Mouse (Mus musculus): ENCODE data around the gene Gm6169.
"Not testable (repeated sequence)": the region's sequence is repeated elsewhere in the genome, so short reads cannot be mapped to it uniquely, and the experiment has no call there.

The Gm6169 gene

DNA sequence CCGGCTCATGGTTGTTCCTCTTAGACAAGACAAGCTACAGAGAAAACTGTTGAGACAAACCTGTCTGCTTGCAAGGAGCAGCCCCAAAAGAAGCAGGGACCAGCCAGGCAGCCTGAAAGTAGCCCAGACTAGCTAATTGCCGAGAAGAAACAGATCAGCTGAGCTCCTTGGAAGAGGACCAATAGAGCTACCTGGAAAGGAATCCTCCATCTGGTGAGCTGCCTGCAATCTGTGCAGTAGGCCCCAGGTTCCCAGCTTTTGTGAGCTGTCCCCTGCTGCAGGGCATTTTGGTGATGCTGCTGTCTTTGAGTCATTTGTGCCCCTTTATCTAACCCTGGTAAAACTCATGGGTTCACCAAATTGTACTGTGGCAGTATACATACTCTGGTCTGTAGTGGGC lies 18.8 kb downstream of the Gm6169 start:
- Histone ChIP-seq H3K9me3 (ENCODE audit: low read length) (no peaks in the 10 kb centered on the region), H3K4me1 (replicated peaks; ENCODE audit: low read depth, low read length) (peaks cover 91% of the 10 kb centered on the region), H3K36me3 (ENCODE audit: insufficient read depth, low read length) (peaks cover 67% of the 10 kb centered on the region), H3K27me3 (ENCODE audit: insufficient read depth, low read length) (no peaks in the 10 kb centered on the region), H3K4me3 (replicated peaks; ENCODE audit: low read length) (no peak overlapping the region)
- TF ChIP-seq CTCF (conservative IDR thresholded peaks at IDR 0.05; ENCODE audit: low read length) (no peak), NANOG (IDR thresholded peaks at IDR 0.05; ENCODE audit: borderline replicate concordance, low read length) (no peak), POU5F1 (IDR thresholded peaks at IDR 0.05; ENCODE audit: borderline replicate concordance, low read length) (no peak)

DNA sequence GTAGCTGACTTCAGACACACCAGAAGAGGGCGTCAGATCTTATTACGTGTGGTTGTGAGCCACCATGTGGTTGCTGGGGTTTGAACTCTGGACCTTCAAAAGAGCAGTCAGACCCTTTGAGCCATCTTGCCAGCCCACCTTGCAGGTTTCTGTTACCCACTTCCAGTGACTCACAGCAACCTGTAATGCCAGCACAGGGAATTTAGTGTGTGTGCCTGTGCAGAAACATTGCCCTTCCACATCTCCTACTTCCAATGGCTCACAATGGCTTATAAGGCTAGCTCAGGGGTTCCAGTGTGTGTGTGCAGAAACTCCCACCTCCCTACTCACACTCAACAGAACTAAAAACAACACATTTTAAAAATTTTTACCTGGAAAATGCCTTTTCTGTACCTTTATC lies 21.5 kb downstream of the Gm6169 start:
- peaks cover 91% of the 10 kb centered on the region for H3K4me1 ChIP-seq (replicated peaks; ENCODE audit: low read depth, low read length)
- H3K36me3 ChIP-seq (ENCODE audit: insufficient read depth, low read length): peaks cover 53% of the 10 kb centered on the region
- H3K9me3 ChIP-seq (ENCODE audit: low read length): no peaks in the 10 kb centered on the region
- peak overlapping the region; percentile 32; the same call in 1 of the 2 replicates for H3K4me3 ChIP-seq (replicated peaks; ENCODE audit: low read length)
- H3K27me3 ChIP-seq (ENCODE audit: insufficient read depth, low read length): no peaks in the 10 kb centered on the region
- TF ChIP-seq NANOG (IDR thresholded peaks at IDR 0.05; ENCODE audit: borderline replicate concordance, low read length): no peak
- TF ChIP-seq POU5F1 (IDR thresholded peaks at IDR 0.05; ENCODE audit: borderline replicate concordance, low read length): no peak
- no peak for TF ChIP-seq CTCF (conservative IDR thresholded peaks at IDR 0.05; ENCODE audit: low read length)

DNA sequence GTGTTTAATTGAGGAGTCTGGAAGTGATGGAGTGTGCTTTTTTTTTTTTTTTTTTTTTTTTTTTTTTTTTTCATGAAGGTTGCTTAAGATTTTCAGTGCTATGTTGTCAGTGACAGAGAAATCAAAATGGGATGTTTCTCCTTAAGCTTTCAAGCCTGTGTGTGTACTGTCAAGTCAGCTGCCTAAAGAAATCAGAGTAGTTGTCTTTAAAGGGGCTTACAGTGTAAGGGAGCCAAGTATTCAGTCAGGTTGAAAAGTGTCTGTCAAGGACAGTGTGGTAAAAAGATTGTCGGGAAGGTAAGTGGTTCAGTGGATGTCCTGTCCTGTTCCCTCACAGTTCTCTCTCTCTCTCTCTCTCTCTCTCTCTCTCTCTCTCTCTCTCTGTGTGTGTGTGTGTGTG lies 25.5 kb downstream of the Gm6169 start:
- Histone ChIP-seq H3K4me3 (replicated peaks; ENCODE audit: low read length) (peak overlapping the region; percentile 94), H3K4me1 (replicated peaks; ENCODE audit: low read depth, low read length) (peaks cover 72% of the 10 kb centered on the region), H3K36me3 (ENCODE audit: insufficient read depth, low read length) (peaks cover 15% of the 10 kb centered on the region), H3K27me3 (ENCODE audit: insufficient read depth, low read length) (no peaks in the 10 kb centered on the region), H3K9me3 (ENCODE audit: low read length) (no peaks in the 10 kb centered on the region)
- TF ChIP-seq NANOG (IDR thresholded peaks at IDR 0.05; ENCODE audit: borderline replicate concordance, low read length) (no peak), CTCF (conservative IDR thresholded peaks at IDR 0.05; ENCODE audit: low read length) (no peak), POU5F1 (IDR thresholded peaks at IDR 0.05; ENCODE audit: borderline replicate concordance, low read length) (no peak)

DNA sequence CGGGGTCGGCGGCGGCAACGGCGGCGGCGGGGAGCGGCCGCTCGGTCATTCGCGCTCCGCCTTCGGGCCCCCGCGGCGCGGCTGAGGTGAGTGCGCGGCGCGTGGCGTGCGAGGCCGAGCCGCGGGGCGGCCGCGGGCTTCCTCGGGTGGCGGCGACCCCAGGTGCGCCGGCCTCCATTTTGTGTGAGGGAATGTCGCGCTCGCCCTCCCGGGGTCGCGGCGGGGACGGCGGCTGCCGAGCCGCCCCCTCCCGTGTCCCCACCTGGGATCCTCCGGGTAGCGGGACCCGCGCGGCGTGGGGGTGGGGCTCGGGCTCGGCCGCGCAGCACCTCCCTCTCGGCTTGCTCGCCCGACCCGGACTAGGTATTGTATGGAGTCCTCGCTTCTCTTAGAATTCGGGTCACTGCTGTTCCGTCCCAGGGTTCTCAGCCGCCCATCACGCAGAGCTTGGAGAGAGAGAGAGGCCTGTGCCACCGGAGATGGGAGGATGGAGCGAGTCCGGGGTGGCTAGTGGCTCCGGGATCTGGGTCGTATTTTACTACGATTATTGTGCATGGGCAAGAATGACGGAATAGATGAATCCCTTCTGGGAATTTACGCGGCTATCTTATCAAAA lies 27.3 kb downstream of the Gm6169 start:
- Histone ChIP-seq H3K36me3 (ENCODE audit: insufficient read depth, low read length) (peaks cover 6% of the 10 kb centered on the region), H3K9me3 (ENCODE audit: low read length) (no peaks in the 10 kb centered on the region), H3K4me3 (replicated peaks; ENCODE audit: low read length) (peak overlapping the region; percentile 94), H3K27me3 (ENCODE audit: insufficient read depth, low read length) (no peaks in the 10 kb centered on the region), H3K4me1 (replicated peaks; ENCODE audit: low read depth, low read length) (peaks cover 67% of the 10 kb centered on the region)
- TF ChIP-seq CTCF (conservative IDR thresholded peaks at IDR 0.05; ENCODE audit: low read length) (no peak), POU5F1 (IDR thresholded peaks at IDR 0.05; ENCODE audit: borderline replicate concordance, low read length) (no peak), NANOG (IDR thresholded peaks at IDR 0.05; ENCODE audit: borderline replicate concordance, low read length) (no peak)

DNA sequence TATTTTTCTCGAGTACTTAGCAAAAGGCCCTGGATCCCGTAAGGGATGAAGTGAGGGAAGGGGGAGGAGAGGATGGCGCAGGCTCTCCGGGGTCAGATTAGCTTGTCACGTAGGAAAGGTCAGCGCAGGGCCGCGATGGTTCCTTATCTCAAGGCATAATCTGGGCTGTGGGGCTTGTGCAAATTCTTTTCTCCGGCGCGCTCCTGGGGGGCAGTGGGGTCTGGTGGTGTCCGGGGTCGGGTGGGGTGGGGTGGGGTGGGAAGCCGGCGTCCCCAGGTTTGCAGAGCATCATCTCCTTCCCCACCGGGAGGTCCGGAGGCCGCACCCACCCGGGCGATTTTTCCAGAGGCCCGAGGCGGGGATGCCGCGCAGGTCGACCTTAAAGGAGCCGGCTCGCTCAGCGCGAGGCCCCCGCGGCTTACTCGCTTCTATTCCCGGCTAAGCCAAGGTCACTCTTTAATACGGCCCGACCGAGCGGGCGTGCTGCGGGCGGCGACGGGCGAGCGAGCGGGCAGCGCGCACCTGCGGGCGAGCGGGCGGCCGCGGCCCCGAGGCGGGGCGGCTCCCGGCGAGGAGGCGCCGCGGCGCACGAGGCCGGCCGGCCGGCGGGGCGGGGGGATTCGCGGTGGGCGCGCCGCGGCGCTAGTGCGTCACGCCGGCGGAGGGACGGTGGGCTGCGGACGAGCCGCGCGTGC lies 28.0 kb downstream of the Gm6169 start:
- H3K4me1 ChIP-seq (replicated peaks; ENCODE audit: low read depth, low read length): peaks cover 67% of the 10 kb centered on the region
- peaks cover 3% of the 10 kb centered on the region; the same call in 1 of the 2 replicates for H3K36me3 ChIP-seq (ENCODE audit: insufficient read depth, low read length)
- no peaks in the 10 kb centered on the region for H3K27me3 ChIP-seq (ENCODE audit: insufficient read depth, low read length)
- TF ChIP-seq CTCF (conservative IDR thresholded peaks at IDR 0.05; ENCODE audit: low read length) (no peak), NANOG (IDR thresholded peaks at IDR 0.05; ENCODE audit: borderline replicate concordance, low read length) (no peak), POU5F1 (IDR thresholded peaks at IDR 0.05; ENCODE audit: borderline replicate concordance, low read length) (no peak)
- H3K4me3 ChIP-seq (replicated peaks; ENCODE audit: low read length): peak overlapping the region; percentile 94
- H3K9me3 ChIP-seq (ENCODE audit: low read length): no peaks in the 10 kb centered on the region

DNA sequence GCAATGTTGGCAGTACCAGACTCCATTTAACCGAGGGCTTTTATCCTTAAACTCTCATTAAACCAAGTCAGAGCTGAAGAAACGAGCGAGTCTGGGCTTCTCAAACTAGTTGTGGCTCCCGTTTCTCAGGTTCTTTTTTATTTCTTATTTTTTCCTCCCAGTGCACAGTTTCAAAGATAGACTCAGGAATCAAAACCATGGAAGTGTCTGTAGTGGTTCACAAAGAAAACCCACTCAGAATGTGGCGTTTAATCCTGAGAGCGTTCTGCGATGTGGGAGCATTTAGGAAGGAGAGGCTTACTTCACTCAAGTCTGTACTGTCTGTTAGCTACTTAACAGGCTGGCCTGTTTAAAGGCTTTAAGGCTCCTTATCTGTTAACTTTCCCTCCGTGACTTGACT lies 30.9 kb downstream of the Gm6169 start:
- no peaks in the 10 kb centered on the region for H3K9me3 ChIP-seq (ENCODE audit: low read length)
- H3K27me3 ChIP-seq (ENCODE audit: insufficient read depth, low read length): no peaks in the 10 kb centered on the region
- TF ChIP-seq POU5F1 (IDR thresholded peaks at IDR 0.05; ENCODE audit: borderline replicate concordance, low read length): no peak
- TF ChIP-seq CTCF (conservative IDR thresholded peaks at IDR 0.05; ENCODE audit: low read length): no peak
- no peak for TF ChIP-seq NANOG (IDR thresholded peaks at IDR 0.05; ENCODE audit: borderline replicate concordance, low read length)
- peaks cover 65% of the 10 kb centered on the region for H3K4me1 ChIP-seq (replicated peaks; ENCODE audit: low read depth, low read length)
- no peaks in the 10 kb centered on the region for H3K36me3 ChIP-seq (ENCODE audit: insufficient read depth, low read length)
- H3K4me3 ChIP-seq (replicated peaks; ENCODE audit: low read length): peak overlapping the region; percentile 78

DNA sequence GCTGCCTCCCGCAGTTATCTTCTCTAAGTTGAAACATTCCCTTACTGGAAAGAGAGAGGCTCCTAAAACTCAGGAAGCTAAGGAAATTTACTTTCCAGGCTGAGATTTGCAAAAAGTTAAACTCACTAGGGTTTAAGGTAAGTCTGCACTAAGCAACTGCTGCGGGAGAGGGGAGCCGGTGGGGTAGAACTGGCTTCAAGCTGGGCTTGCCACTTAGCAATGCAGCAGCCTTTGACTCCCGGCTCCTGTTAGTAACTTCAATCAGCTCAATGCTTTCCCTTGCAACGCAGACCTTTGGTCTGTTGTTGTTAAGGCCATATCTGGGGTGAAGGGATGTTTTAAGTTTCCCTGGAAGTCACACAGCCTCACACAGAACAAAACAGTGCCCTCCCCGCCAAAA lies 31.3 kb downstream of the Gm6169 start:
- Histone ChIP-seq H3K9me3 (ENCODE audit: low read length) (no peaks in the 10 kb centered on the region), H3K4me1 (replicated peaks; ENCODE audit: low read depth, low read length) (peaks cover 65% of the 10 kb centered on the region), H3K27me3 (ENCODE audit: insufficient read depth, low read length) (no peaks in the 10 kb centered on the region), H3K36me3 (ENCODE audit: insufficient read depth, low read length) (no peaks in the 10 kb centered on the region), H3K4me3 (replicated peaks; ENCODE audit: low read length) (peak overlapping the region; percentile 78)
- TF ChIP-seq CTCF (conservative IDR thresholded peaks at IDR 0.05; ENCODE audit: low read length) (no peak), NANOG (IDR thresholded peaks at IDR 0.05; ENCODE audit: borderline replicate concordance, low read length) (no peak), POU5F1 (IDR thresholded peaks at IDR 0.05; ENCODE audit: borderline replicate concordance, low read length) (no peak)

DNA sequence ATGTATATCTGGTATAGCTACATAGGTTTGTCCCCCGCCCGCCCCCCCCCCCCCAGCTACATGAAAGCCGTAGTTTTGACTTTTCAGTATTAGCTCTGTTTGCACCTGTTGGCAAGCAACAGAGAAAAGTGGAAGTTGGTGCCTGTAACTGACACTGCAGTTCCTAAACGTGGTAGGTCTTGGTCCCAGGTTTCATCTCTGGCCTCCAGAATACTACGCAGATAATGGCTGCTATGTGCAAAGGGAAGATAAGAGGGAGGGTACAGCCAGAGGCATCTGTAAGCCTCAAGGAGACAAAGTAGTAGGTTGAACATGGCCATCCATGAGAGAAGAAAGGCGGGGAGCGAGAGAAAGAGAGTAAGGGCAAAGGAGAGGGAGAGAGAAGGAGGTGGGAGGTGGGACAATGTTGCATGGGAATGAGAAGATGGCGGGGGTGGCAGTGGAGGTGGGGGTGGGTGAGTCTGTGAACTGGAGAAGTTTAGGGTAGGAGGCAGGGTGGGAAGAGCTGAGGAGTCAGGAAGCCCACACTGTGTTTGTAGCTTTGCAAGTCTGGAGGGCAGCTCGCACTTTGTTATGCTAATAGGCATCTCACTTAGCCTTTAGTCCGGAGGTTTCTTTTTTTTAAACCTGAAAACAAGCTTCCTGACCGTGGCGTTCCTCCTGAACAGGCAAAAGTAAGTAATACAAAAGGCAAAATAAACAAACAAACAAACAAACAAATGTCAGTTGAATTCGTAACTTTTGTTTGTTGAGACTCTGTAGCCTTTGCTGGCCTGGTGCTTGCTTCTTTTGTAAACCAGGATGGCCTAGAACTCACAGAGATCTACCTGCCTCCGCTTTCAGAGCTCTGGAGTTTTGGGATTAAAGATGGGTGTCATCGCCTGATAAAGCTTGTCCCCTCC lies 32.1 kb downstream of the Gm6169 start, which contains the start of gene Fam169a:
Fam169a (plus strand) TSS at position 638 of the 902 bp plus-strand sequence.
- H3K4me1 ChIP-seq (replicated peaks; ENCODE audit: low read depth, low read length): peaks cover 66% of the 10 kb centered on the region
- H3K36me3 ChIP-seq (ENCODE audit: insufficient read depth, low read length): no peaks in the 10 kb centered on the region
- TF ChIP-seq NANOG (IDR thresholded peaks at IDR 0.05; ENCODE audit: borderline replicate concordance, low read length): no peak
- peak; percentile 48; the same call in 1 of the 2 replicates for TF ChIP-seq POU5F1 (IDR thresholded peaks at IDR 0.05; ENCODE audit: borderline replicate concordance, low read length)
- peaks cover 3% of the 10 kb centered on the region for H3K9me3 ChIP-seq (ENCODE audit: low read length)
- H3K4me3 ChIP-seq (replicated peaks; ENCODE audit: low read length): peak within 1 kb of the TSS; percentile 78
- no peaks in the 10 kb centered on the region for H3K27me3 ChIP-seq (ENCODE audit: insufficient read depth, low read length)

DNA sequence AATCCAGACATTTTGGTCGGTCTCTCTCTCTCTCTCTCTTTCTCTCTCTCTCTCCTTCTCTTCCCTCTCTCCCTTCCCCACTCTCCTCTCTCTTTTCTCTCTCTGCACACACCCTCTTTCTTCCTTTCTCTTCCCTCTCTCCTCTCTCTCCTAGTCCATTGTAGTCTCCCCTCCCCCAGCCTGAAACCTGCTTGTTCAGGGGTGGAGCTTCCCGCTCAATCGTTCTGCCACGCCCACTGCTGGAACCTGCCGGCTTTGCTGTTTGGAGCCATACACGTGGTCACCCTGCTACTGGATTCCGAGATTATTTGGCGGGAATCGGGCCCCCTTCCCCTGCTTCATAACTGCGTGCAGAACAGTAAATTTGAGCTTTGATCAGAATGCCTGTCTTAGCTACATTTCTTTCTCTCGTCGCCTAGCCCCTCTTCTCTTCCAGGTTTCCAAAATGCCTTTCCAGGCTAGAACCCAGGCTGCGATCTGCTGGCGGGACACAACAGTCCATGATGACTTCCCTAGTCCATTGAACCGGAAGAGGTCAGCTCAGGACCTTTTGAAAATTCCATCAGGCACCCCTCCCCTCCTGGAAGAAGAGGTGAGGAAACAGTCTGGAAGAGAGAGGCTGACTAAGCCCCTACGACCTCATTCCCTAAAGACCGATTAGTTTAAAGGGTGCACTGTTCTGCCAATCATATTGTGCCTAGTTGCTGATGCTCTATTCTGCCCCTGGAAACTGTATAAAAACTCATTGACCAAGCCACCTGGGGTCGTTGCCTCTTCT lies 34.0 kb downstream of the Gm6169 start:
- Histone ChIP-seq H3K4me3 (replicated peaks; ENCODE audit: low read length) (peak overlapping the region; percentile 74), H3K9me3 (ENCODE audit: low read length) (peaks cover 14% of the 10 kb centered on the region), H3K4me1 (replicated peaks; ENCODE audit: low read depth, low read length) (peaks cover 60% of the 10 kb centered on the region)
- H3K27me3 ChIP-seq (ENCODE audit: insufficient read depth, low read length); H3K36me3 ChIP-seq (ENCODE audit: insufficient read depth, low read length): not testable (repeated sequence)
